Mouse (Mus musculus) ES-Bruce4 (cell line): ENCODE measurements around the gene Gnpat.

Experiments used
- CTCF ChIP-seq: IDR thresholded peaks from one replicate; pipeline ENCODE4 v1.8.1; 2011; ENCODE audit warnings: low read depth, low read length
- POLR2A ChIP-seq: IDR thresholded peaks from one replicate; pipeline ENCODE4 v1.8.1; 2011; ENCODE audit warnings: low read length; ENCODE audit not compliant: insufficient read depth

DNA sequence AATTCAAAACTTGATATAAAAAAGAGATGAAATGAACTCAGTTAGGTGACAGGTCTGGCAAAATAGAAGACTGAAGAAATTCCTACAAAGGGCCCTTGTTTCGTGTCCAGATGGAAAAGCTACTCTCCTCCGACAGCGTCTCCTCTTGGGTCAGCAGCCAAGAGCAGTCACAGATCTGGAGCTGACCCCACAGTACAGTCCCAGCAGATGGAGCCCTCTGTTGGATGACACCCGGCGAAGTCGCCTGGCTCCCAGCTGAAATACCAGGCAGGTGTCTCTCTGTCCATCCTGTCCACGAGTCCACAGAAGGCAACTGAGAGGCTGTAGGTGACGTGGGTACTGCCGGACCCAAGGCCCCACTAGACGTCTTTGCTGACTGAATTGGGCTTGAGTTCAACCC, 47.5 kb downstream of the Gnpat start:
- TF ChIP-seq POLR2A (no peak), CTCF (no peak)
